Mouse (Mus musculus): ENCODE results near the gene AC170998.1.
A peak's percentile ranks its signal among the peaks of the same experiment; 100 is the strongest.

AC170998.1 gene

GRCm38 (mm10) chr17:28756447-28756846 is 30.6 kb downstream of the AC170998.1 start:
- DNase-seq (ENCODE audit: low read depth, low spot score), result peak; percentile 27

GRCm38 (mm10) chr17:28757470-28757869 is 31.6 kb downstream of the AC170998.1 start:
- no peak for DNase-seq (ENCODE audit: low read depth, low spot score)

GRCm38 (mm10) chr17:28760736-28761312 is 34.9 kb downstream of the AC170998.1 start:
- DNase-seq (ENCODE audit: low read depth, low spot score), result no peak

- DNase-seq (ENCODE audit: low read depth, low spot score), result peak; percentile 85
These were observed 36.0 kb downstream of the AC170998.1 start for GRCm38 (mm10) chr17:28761871-28762270.

GRCm38 (mm10) chr17:28766203-28766602 is 40.3 kb downstream of the AC170998.1 start:
- no peak for DNase-seq (ENCODE audit: low read depth, low spot score)

- DNase-seq (ENCODE audit: low read depth, low spot score), result no peak
These were observed 41.1 kb downstream of the AC170998.1 start for GRCm38 (mm10) chr17:28766781-28767515.

- peak; percentile 45 for DNase-seq (ENCODE audit: low read depth, low spot score)
These were observed 43.4 kb downstream of the AC170998.1 start, which contains the start of gene Mapk13 for GRCm38 (mm10) chr17:28769121-28769874. TSS of gene Mapk13 (plus strand) at chr17:28769297.

- no peak for DNase-seq (ENCODE audit: low read depth, low spot score)
These were observed 44.1 kb downstream of the AC170998.1 start for GRCm38 (mm10) chr17:28769875-28770421.

- no peak for DNase-seq (ENCODE audit: low read depth, low spot score)
These were observed 45.4 kb downstream of the AC170998.1 start for GRCm38 (mm10) chr17:28771289-28771688.

GRCm38 (mm10) chr17:28774303-28774702 is 48.4 kb downstream of the AC170998.1 start:
- DNase-seq (ENCODE audit: low read depth, low spot score), result peak; percentile 79

- no peak for DNase-seq (ENCODE audit: low read depth, low spot score)
These were observed 49.3 kb downstream of the AC170998.1 start for GRCm38 (mm10) chr17:28775161-28775560.
